Mouse (Mus musculus) MEL (cell line): ENCODE data around the gene Babam2. TPM values are rescaled to one million over a fixed set of nuclear protein-coding genes. Genes with fewer than 3 reads are reported as not detected.

Experiments
- DNase-seq: peaks from one replicate; pipeline ENCODE4 v3.0.0; 2011; ENCODE audit warnings: low read depth, low spot score
- H3K27ac ChIP-seq: 2 replicates; pipeline ENCODE4 v1.5.1; 2012; ENCODE audit warnings: low read depth, mild to moderate bottlenecking, control low read depth, low read length, moderate library complexity; ENCODE audit not compliant: control insufficient read depth
- H3K27me3 ChIP-seq, 2 experiments: fragments of 150-350 bp in 1 of 2; sonication (generic) in 1 of 2; 2 replicates each; pipeline ENCODE4 v1.6.1; 2012; ENCODE audit warnings: low read length in 2 of 2, mild to moderate bottlenecking in 2 of 2, improper control_type of control experiment in 1 of 2, moderate library complexity in 1 of 2; ENCODE audit not compliant: insufficient read depth in 2 of 2, control insufficient read depth in 1 of 2
- H3K36me3 ChIP-seq, 2 experiments: 2 replicates each; pipeline ENCODE4 v1.6.1; 2012 to 2014; ENCODE audit warnings: low read length in 2 of 2, improper control_type of control experiment in 1 of 2, inconsistent platforms in 1 of 2, mild to moderate bottlenecking in 1 of 2; ENCODE audit not compliant: insufficient read depth in 2 of 2, control insufficient read depth in 1 of 2
- H3K4me1 ChIP-seq, 2 experiments: fragments of 150-350 bp in 1 of 2; sonication (generic) in 1 of 2; 2 replicates each; pipeline ENCODE4 v1.6.1; 2012; ENCODE audit warnings: low read length in 2 of 2, improper control_type of control experiment in 1 of 2, mild to moderate bottlenecking in 1 of 2; ENCODE audit not compliant: insufficient read depth in 2 of 2, control insufficient read depth in 1 of 2
- H3K4me3 ChIP-seq, 2 experiments: fragments of 150-350 bp in 1 of 2; sonication (generic) in 1 of 2; 2 replicates each; pipeline ENCODE4 v1.5.1; 2012; ENCODE audit warnings: low read depth in 2 of 2, low read length in 2 of 2, mild to moderate bottlenecking in 2 of 2, moderate library complexity in 2 of 2, control low read depth in 1 of 2, improper control_type of control experiment in 1 of 2; ENCODE audit not compliant: control insufficient read depth in 1 of 2, insufficient read depth in 1 of 2
- H3K79me2 ChIP-seq: 2 replicates; pipeline ENCODE4 v1.6.1; 2012; ENCODE audit warnings: mild to moderate bottlenecking, low read length, moderate library complexity; ENCODE audit not compliant: control insufficient read depth, poor library complexity, insufficient read depth
- H3K9ac ChIP-seq: 2 replicates; pipeline ENCODE4 v1.6.1; 2012; ENCODE audit warnings: low read depth, mild to moderate bottlenecking, control low read depth, low read length, moderate library complexity; ENCODE audit not compliant: control insufficient read depth, poor library complexity, severe bottlenecking
- H3K9me3 ChIP-seq: fragments of 150-350 bp; sonication (generic); replicated peaks from 2 replicates; pipeline ENCODE4 v1.6.1; 2012; ENCODE audit warnings: mild to moderate bottlenecking, low read length, improper control_type of control experiment, moderate library complexity; ENCODE audit not compliant: insufficient read depth
- BHLHE40 ChIP-seq: IDR thresholded peaks from 2 replicates; pipeline ENCODE4 v1.6.1; 2012; ENCODE audit warnings: low read depth, mild to moderate bottlenecking, inconsistent platforms, low read length, improper control_type of control experiment, borderline replicate concordance
- ELF1 ChIP-seq: IDR thresholded peaks from 2 replicates; pipeline ENCODE4 v1.6.1; 2014; ENCODE audit warnings: low read depth, mild to moderate bottlenecking, inconsistent platforms, low read length, improper control_type of control experiment, moderate library complexity
- GABPA ChIP-seq: IDR thresholded peaks from 2 replicates; pipeline ENCODE4 v1.6.1; 2012; ENCODE audit warnings: low read depth, mild to moderate bottlenecking, inconsistent platforms, low read length, improper control_type of control experiment, moderate library complexity
- GATA1 ChIP-seq: IDR thresholded peaks from 2 replicates; pipeline ENCODE4 v1.6.1; 2011; ENCODE audit warnings: low read depth, low read length, improper control_type of control experiment
- HCFC1 ChIP-seq: IDR thresholded peaks from 2 replicates; pipeline ENCODE4 v1.6.1; 2012; ENCODE audit warnings: low read depth, mild to moderate bottlenecking, inconsistent platforms, low read length, improper control_type of control experiment, moderate library complexity
- JUND ChIP-seq: IDR thresholded peaks from 2 replicates; pipeline ENCODE4 v1.6.1; 2011; ENCODE audit warnings: low read depth, mild to moderate bottlenecking, improper control_type of control experiment, low read length
- KAT2A ChIP-seq: conservative IDR thresholded peaks from 2 replicates; pipeline ENCODE4 v1.6.1; 2012; ENCODE audit warnings: low read depth, low read length, improper control_type of control experiment, inconsistent platforms
- MAFK ChIP-seq: IDR thresholded peaks from 2 replicates; pipeline ENCODE4 v1.6.1; 2011; ENCODE audit warnings: low read depth, mild to moderate bottlenecking, low read length, improper control_type of control experiment, borderline replicate concordance
- MAX ChIP-seq: IDR thresholded peaks from 2 replicates; pipeline ENCODE4 v1.6.1; 2011; ENCODE audit warnings: low read length, improper control_type of control experiment
- MEF2A ChIP-seq: IDR thresholded peaks from 2 replicates; pipeline ENCODE4 v1.6.1; 2014; ENCODE audit warnings: low read depth, mild to moderate bottlenecking, inconsistent platforms, low read length, improper control_type of control experiment; ENCODE audit not compliant: poor library complexity, insufficient replicate concordance, severe bottlenecking; ENCODE audit errors: extremely low read depth
- MYC ChIP-seq: IDR thresholded peaks from 2 replicates; pipeline ENCODE4 v1.6.1; 2011; ENCODE audit warnings: low read depth, mild to moderate bottlenecking, low read length, improper control_type of control experiment, moderate library complexity
- NELFE ChIP-seq: IDR thresholded peaks from 2 replicates; pipeline ENCODE4 v1.6.1; 2011; ENCODE audit warnings: low read depth, low read length, improper control_type of control experiment
- NRF1 ChIP-seq: IDR thresholded peaks from 2 replicates; pipeline ENCODE4 v1.6.1; 2014; ENCODE audit warnings: low read depth, mild to moderate bottlenecking, inconsistent platforms, low read length, improper control_type of control experiment, moderate library complexity; ENCODE audit not compliant: poor library complexity, insufficient read depth, severe bottlenecking
- POLR2A ChIP-seq, 2 experiments: IDR thresholded peaks; 2 replicates each; pipeline ENCODE4 v1.6.1; 2011 to 2012; ENCODE audit warnings: low read length in 2 of 2, mild to moderate bottlenecking in 2 of 2, control low read depth in 1 of 2, improper control_type of control experiment in 1 of 2, low read depth in 1 of 2, moderate library complexity in 1 of 2; ENCODE audit not compliant: control insufficient read depth in 1 of 2, insufficient read depth in 1 of 2, poor library complexity in 1 of 2
- POLR2AphosphoS2 ChIP-seq: IDR thresholded peaks from 2 replicates; pipeline ENCODE4 v1.6.1; 2011; ENCODE audit warnings: low read length, improper control_type of control experiment
- POLR2AphosphoS5 ChIP-seq: IDR thresholded peaks from 2 replicates; pipeline ENCODE4 v1.6.1; 2012; ENCODE audit warnings: low read depth, borderline replicate concordance, mild to moderate bottlenecking, inconsistent platforms, low read length, moderate library complexity, mixed read lengths
- RAD21 ChIP-seq: IDR thresholded peaks from 2 replicates; pipeline ENCODE4 v1.6.1; 2011; ENCODE audit warnings: mild to moderate bottlenecking, low read depth, low read length, improper control_type of control experiment
- RCOR1 ChIP-seq: IDR thresholded peaks from 2 replicates; pipeline ENCODE4 v1.6.1; 2012; ENCODE audit warnings: low read depth, mild to moderate bottlenecking, inconsistent platforms, low read length, improper control_type of control experiment
- SMC3 ChIP-seq: IDR thresholded peaks from 2 replicates; pipeline ENCODE4 v1.6.1; 2011; ENCODE audit warnings: low read depth, low read length, improper control_type of control experiment
- UBTF ChIP-seq: IDR thresholded peaks from 2 replicates; pipeline ENCODE4 v1.6.1; 2012; ENCODE audit warnings: low read depth, mild to moderate bottlenecking, inconsistent platforms, low read length, improper control_type of control experiment, moderate library complexity, borderline replicate concordance; ENCODE audit not compliant: insufficient read depth
- USF1 ChIP-seq: IDR thresholded peaks from 2 replicates; pipeline ENCODE4 v1.6.1; 2014; ENCODE audit warnings: low read depth, mild to moderate bottlenecking, inconsistent platforms, low read length, improper control_type of control experiment, moderate library complexity
- USF2 ChIP-seq, 2 experiments: IDR thresholded peaks; 2 replicates each; pipeline ENCODE4 v1.6.1; 2011 to 2012; ENCODE audit warnings: improper control_type of control experiment in 2 of 2, low read length in 2 of 2, borderline replicate concordance in 1 of 2, inconsistent platforms in 1 of 2, low read depth in 1 of 2, mild to moderate bottlenecking in 1 of 2; ENCODE audit not compliant: insufficient read depth in 1 of 2
- ZC3H11A ChIP-seq: IDR thresholded peaks from 2 replicates; pipeline ENCODE4 v1.6.1; 2012; ENCODE audit warnings: low read depth, mild to moderate bottlenecking, inconsistent platforms, low read length, improper control_type of control experiment
- ZKSCAN1 ChIP-seq: IDR thresholded peaks from 2 replicates; pipeline ENCODE4 v1.6.1; 2012; ENCODE audit warnings: low read depth, mild to moderate bottlenecking, inconsistent platforms, low read length, improper control_type of control experiment, moderate library complexity
- ZNF384 ChIP-seq: IDR thresholded peaks from 2 replicates; pipeline ENCODE4 v1.6.1; 2012; ENCODE audit warnings: low read depth, mild to moderate bottlenecking, inconsistent platforms, low read length, improper control_type of control experiment
- polyA plus RNA-seq, 2 experiments: library from polyadenylated mRNA; stranded (reverse) in 1 of 2; unstranded in 1 of 2; fragments of >175 nt in 1 of 2; fragments of >200 nt in 1 of 2; gene quantifications; 2 replicates each; pipeline versions ENCODE4 v1.2.1 to v1.2.4; 2012; ENCODE audit warnings: low replicate concordance in 2 of 2, low read depth in 1 of 2; ENCODE audit not compliant: insufficient read length in 2 of 2, insufficient read depth in 1 of 2, missing spikeins in 1 of 2
- total RNA-seq: library from RNA; depleted of rRNA; stranded (reverse); fragments of 300-350 nt; gene quantifications from 2 replicates; pipeline ENCODE4 v1.2.3, GENCODE M21; 2012

Babam2 gene
- total and polyA plus RNA-seq, 3 experiments: 43.3 to 86.6 TPM; not detected in 1

- Histone ChIP-seq H3K27me3 (no peaks in the 10 kb centered on the region), H3K9ac (no peak overlapping the region), H3K4me1 (no peaks in the 10 kb centered on the region; a peak in 1 of 4 replicates), H3K79me2 (no peaks in the 10 kb centered on the region), H3K4me3 (no peak overlapping the region), H3K27ac (no peak overlapping the region), H3K9me3 (no peaks in the 10 kb centered on the region), H3K36me3 (no peaks in the 10 kb centered on the region)
- TF ChIP-seq USF2 (IDR thresholded peaks at IDR 0.05; ENCODE audit: borderline replicate concordance in 1 of 2, insufficient read depth in 1 of 2, low read depth in 1 of 2, low read length in 2 of 2): no peak
- no peak for TF ChIP-seq MEF2A
- no peak for TF ChIP-seq GABPA
- TF ChIP-seq ZC3H11A: no peak
- no peak for TF ChIP-seq MAX
- TF ChIP-seq RCOR1: no peak
- no peak for TF ChIP-seq POLR2A (IDR thresholded peaks at IDR 0.05; ENCODE audit: control insufficient read depth in 1 of 2, insufficient read depth in 1 of 2, low read depth in 1 of 2, low read length in 2 of 2, poor library complexity in 1 of 2)
- TF ChIP-seq SMC3: no peak
- TF ChIP-seq HCFC1: no peak
- TF ChIP-seq JUND: no peak
- TF ChIP-seq USF1: no peak
- TF ChIP-seq POLR2AphosphoS5: no peak
- no peak for TF ChIP-seq POLR2AphosphoS2
- DNase-seq: no peak
These were observed 233.7 kb downstream of the Babam2 start for GRCm38 (mm10) chr5:31931127-31931625.

DNA sequence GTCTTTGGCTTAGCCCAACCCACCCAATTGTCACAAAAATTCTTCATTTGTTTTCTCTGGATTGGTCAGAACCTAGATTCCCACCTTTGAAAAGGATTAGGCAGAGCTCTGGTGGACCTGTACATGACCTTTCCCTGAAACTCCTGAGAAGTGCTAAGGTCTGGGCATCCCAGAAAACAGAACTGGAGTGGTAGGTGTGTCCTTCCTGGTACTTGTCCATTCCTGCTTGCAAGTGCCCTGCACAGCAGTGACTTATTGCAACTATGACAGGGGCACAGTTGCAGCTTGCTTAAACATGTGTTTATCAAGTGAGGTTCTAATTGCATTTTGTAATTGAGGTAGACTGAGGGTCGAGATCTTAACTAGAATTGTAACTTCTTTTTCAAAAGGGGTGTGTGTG is 234.2 kb downstream of the Babam2 start:
- H3K4me1 ChIP-seq: no peaks in the 10 kb centered on the region; a peak in 1 of 4 replicates
- H3K36me3 ChIP-seq: no peaks in the 10 kb centered on the region
- no peak overlapping the region for H3K4me3 ChIP-seq
- H3K79me2 ChIP-seq: no peaks in the 10 kb centered on the region
- DNase-seq: no peak
- no peaks in the 10 kb centered on the region for H3K9me3 ChIP-seq
- no peaks in the 10 kb centered on the region for H3K27me3 ChIP-seq
- TF ChIP-seq GATA1 (no peak), ZNF384 (no peak), KAT2A (no peak), NRF1 (no peak), UBTF (no peak), SMC3 (no peak), GABPA (no peak), BHLHE40 (no peak), USF2 (IDR thresholded peaks at IDR 0.05; ENCODE audit: borderline replicate concordance in 1 of 2, insufficient read depth in 1 of 2, low read depth in 1 of 2, low read length in 2 of 2) (no peak), POLR2AphosphoS5 (no peak), MYC (no peak), POLR2A (IDR thresholded peaks at IDR 0.05; ENCODE audit: control insufficient read depth in 1 of 2, insufficient read depth in 1 of 2, low read depth in 1 of 2, low read length in 2 of 2, poor library complexity in 1 of 2) (no peak), ZKSCAN1 (no peak), ELF1 (no peak), MAFK (no peak), RAD21 (no peak), NELFE (no peak)
- H3K27ac ChIP-seq: no peak overlapping the region
- no peak overlapping the region for H3K9ac ChIP-seq
